Mouse (Mus musculus): ENCODE data around the gene Cplx1. TPM values are rescaled to one million over a fixed set of nuclear protein-coding genes. Genes with fewer than 3 reads are reported as not detected.

Cplx1 gene
- total and polyA plus RNA-seq, 3 experiments: not detected

GRCm38 (mm10) chr5:108556986-108557385, 7.2 kb upstream of the Cplx1 start:
- no peaks in the 10 kb centered on the region for H3K9me3 ChIP-seq (replicated peaks; ENCODE audit: insufficient read depth, low read length)
- DNase-seq (ENCODE audit: low read depth, low spot score): no peak
- TF ChIP-seq MAFK (IDR thresholded peaks at IDR 0.05; ENCODE audit: borderline replicate concordance, low read depth, low read length) (no peak), POLR2A (IDR thresholded peaks at IDR 0.05; ENCODE audit: control insufficient read depth in 1 of 2, insufficient read depth in 1 of 2, low read depth in 1 of 2, low read length in 2 of 2, poor library complexity in 1 of 2) (no peak), NRF1 (IDR thresholded peaks at IDR 0.05; ENCODE audit: insufficient read depth, low read depth, low read length, poor library complexity, severe bottlenecking) (no peak), KAT2A (conservative IDR thresholded peaks at IDR 0.05; ENCODE audit: low read depth, low read length) (no peak), EP300 (IDR thresholded peaks at IDR 0.05; ENCODE audit: low read depth in 1 of 2, low read length in 2 of 2) (no peak), TAL1 (IDR thresholded peaks at IDR 0.05; ENCODE audit: low read length) (no peak), UBTF (IDR thresholded peaks at IDR 0.05; ENCODE audit: borderline replicate concordance, insufficient read depth, low read depth, low read length) (no peak), CHD2 (IDR thresholded peaks at IDR 0.05; ENCODE audit: low read length) (no peak), SMC3 (IDR thresholded peaks at IDR 0.05; ENCODE audit: low read depth, low read length) (no peak), CHD1 (IDR thresholded peaks at IDR 0.05; ENCODE audit: low read depth, low read length) (no peak)
- peaks cover 2 to 10% of the 10 kb centered on the region in 2 experiments; a peak in 3 of 4 replicates for H3K27me3 ChIP-seq (ENCODE audit: control insufficient read depth in 1 of 2, insufficient read depth in 2 of 2, low read length in 2 of 2)
- H3K79me2 ChIP-seq (ENCODE audit: control insufficient read depth, insufficient read depth, low read length, poor library complexity): no peaks in the 10 kb centered on the region
- no peak overlapping the region for H3K4me3 ChIP-seq (ENCODE audit: control insufficient read depth in 1 of 2, insufficient read depth in 1 of 2, low read depth in 2 of 2, low read length in 2 of 2)
- no peaks in the 10 kb centered on the region for H3K36me3 ChIP-seq (ENCODE audit: control insufficient read depth in 1 of 2, insufficient read depth in 2 of 2, low read length in 2 of 2)
- H3K4me1 ChIP-seq (ENCODE audit: control insufficient read depth in 1 of 2, insufficient read depth in 2 of 2, low read length in 2 of 2): no peaks in the 10 kb centered on the region
- H3K9ac ChIP-seq (ENCODE audit: control insufficient read depth, low read depth, low read length, poor library complexity, severe bottlenecking): no peak overlapping the region
- H3K27ac ChIP-seq (ENCODE audit: control insufficient read depth, low read depth, low read length): no peak overlapping the region

GRCm38 (mm10) chr5:108554041-108554440, 4.2 kb upstream of the Cplx1 start:
- Histone ChIP-seq H3K9ac (ENCODE audit: control insufficient read depth, low read depth, low read length, poor library complexity, severe bottlenecking) (no peak overlapping the region), H3K9me3 (replicated peaks; ENCODE audit: insufficient read depth, low read length) (no peaks in the 10 kb centered on the region), H3K36me3 (ENCODE audit: control insufficient read depth in 1 of 2, insufficient read depth in 2 of 2, low read length in 2 of 2) (no peaks in the 10 kb centered on the region), H3K4me1 (ENCODE audit: control insufficient read depth in 1 of 2, insufficient read depth in 2 of 2, low read length in 2 of 2) (no peaks in the 10 kb centered on the region), H3K27me3 (ENCODE audit: control insufficient read depth in 1 of 2, insufficient read depth in 2 of 2, low read length in 2 of 2) (peaks cover 2 to 10% of the 10 kb centered on the region in 2 experiments; a peak in 2 of 4 replicates), H3K27ac (ENCODE audit: control insufficient read depth, low read depth, low read length) (no peak overlapping the region), H3K4me3 (ENCODE audit: control insufficient read depth in 1 of 2, insufficient read depth in 1 of 2, low read depth in 2 of 2, low read length in 2 of 2) (no peak overlapping the region), H3K79me2 (ENCODE audit: control insufficient read depth, insufficient read depth, low read length, poor library complexity) (no peaks in the 10 kb centered on the region)
- no peak for DNase-seq (ENCODE audit: low read depth, low spot score)
- TF ChIP-seq POLR2AphosphoS5 (IDR thresholded peaks at IDR 0.05; ENCODE audit: borderline replicate concordance, low read depth, low read length): no peak
- no peak for TF ChIP-seq ZKSCAN1 (IDR thresholded peaks at IDR 0.05; ENCODE audit: low read depth, low read length)
- no peak for TF ChIP-seq POLR2A (IDR thresholded peaks at IDR 0.05; ENCODE audit: control insufficient read depth in 1 of 2, insufficient read depth in 1 of 2, low read depth in 1 of 2, low read length in 2 of 2, poor library complexity in 1 of 2)
- no peak for TF ChIP-seq TCF12 (IDR thresholded peaks at IDR 0.05; ENCODE audit: low read depth, low read length)
- TF ChIP-seq MAFK (IDR thresholded peaks at IDR 0.05; ENCODE audit: borderline replicate concordance, low read depth, low read length): no peak
- no peak for TF ChIP-seq ETS1 (IDR thresholded peaks at IDR 0.05; ENCODE audit: low read depth, low read length)
- TF ChIP-seq ELF1 (IDR thresholded peaks at IDR 0.05; ENCODE audit: low read depth, low read length): no peak
- TF ChIP-seq JUND (IDR thresholded peaks at IDR 0.05; ENCODE audit: low read depth, low read length): no peak
- TF ChIP-seq MEF2A (IDR thresholded peaks at IDR 0.05; ENCODE audit: extremely low read depth, insufficient replicate concordance, low read depth, low read length, poor library complexity, severe bottlenecking): no peak
- TF ChIP-seq ZC3H11A (IDR thresholded peaks at IDR 0.05; ENCODE audit: low read depth, low read length): no peak
- TF ChIP-seq GATA1 (IDR thresholded peaks at IDR 0.05; ENCODE audit: low read depth, low read length): no peak
- no peak for TF ChIP-seq CHD1 (IDR thresholded peaks at IDR 0.05; ENCODE audit: low read depth, low read length)
- no peak for TF ChIP-seq NELFE (IDR thresholded peaks at IDR 0.05; ENCODE audit: low read depth, low read length)
- TF ChIP-seq HCFC1 (IDR thresholded peaks at IDR 0.05; ENCODE audit: low read depth, low read length): no peak
- no peak for TF ChIP-seq CHD2 (IDR thresholded peaks at IDR 0.05; ENCODE audit: low read length)

Measured in MEL (cell line).